Mouse (Mus musculus) kidney, postnatal 10 days (tissue): ENCODE data around the gene Zscan18.
"Not testable (repeated sequence)": the region's sequence is repeated elsewhere in the genome, so short reads cannot be mapped to it uniquely, and the experiment has no call there.

Source experiments
- DNase-seq: peaks from one replicate; pipeline ENCODE4 v3.0.0; 2021; ENCODE audit warnings: mixed read lengths

Gene Zscan18

DNA sequence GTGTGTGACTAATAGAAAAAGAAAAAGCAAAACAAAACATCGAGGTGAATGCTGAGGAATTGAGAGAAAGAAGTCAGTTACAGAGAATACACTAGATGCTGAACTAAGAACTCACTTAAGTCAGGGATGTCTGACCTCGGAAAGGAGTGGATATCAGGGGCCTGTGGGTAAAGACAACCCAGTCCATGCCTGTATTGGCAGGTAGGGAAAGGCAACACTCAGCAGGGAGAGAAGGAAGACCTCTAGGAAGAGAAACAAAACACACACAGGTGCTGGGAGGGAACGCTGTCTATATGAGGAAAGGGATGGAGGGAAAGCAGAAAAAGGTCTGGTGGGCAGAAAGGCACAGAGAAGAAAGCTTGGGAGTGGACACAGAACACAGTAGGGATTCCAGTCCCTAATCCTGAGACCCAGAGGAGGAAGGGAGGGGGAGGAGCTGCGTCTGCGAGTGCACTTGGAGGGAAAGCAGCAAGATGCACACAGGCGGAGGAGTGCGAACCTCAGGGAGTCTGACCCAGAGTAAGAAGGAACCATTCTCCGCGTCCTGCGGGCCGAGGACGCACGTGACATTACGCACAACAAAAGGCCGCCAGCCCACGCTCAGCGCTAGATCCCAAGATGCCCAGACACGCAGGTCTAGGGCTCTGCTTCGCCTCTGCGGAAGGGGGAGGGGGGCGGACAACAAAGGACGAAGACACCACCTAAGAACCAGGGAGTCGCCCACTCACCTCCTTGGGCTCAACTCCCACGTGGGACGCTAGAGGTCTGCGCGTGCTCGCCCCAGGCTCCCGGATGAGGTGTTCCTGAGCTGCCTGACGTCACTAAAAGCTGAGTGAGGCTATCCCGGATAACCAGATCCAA is at the start of gene Zscan18:
Gene Zscan18 (minus strand): TSS at position 770 of the 861 bp plus-strand sequence.
- DNase-seq: peak; percentile 79

DNA sequence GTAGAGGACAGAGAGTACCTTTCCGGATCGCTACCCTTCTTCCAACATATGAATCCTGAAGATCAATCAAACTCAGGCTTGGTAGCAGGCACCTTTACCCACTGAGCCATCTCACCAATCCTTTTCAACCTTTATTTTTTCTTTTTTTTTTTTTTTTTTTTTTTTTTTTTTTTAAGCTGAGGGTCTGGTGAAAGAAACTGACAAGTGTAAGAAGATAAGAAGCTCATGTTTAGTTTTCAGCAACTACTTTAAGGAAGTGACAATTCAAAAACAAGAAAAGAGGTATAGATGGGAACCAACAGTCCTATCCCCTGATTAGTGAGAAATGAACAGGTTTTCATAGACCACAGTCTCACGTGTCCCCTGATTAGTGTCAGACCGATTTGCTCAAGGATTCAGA is 32.3 kb upstream of the Zscan18 start:
- no peak for DNase-seq

DNA sequence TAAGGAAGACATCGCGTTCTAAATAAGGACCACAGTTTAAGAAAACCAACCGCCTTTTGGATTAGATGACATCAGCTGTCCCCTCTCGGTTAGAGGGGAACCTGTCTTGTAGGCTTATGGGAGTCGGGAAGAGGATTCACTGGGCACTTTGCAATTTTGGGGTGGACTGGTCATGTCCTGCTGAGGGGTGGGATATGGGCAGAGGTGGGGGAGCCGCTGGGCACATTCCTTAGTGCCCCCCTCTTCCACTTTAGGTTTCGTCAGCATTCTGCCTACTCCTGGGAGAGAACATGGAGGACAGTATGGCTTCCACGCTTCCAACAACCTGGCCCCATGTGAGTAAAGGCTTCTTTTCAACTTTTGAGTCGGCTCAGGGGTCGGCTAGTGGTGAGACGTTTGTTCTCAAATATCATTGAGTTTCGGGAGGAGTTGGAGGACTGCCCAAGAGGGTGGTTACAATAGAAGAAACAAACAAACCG is 31.8 kb upstream of the Zscan18 start:
- peak; percentile 51 for DNase-seq

DNA sequence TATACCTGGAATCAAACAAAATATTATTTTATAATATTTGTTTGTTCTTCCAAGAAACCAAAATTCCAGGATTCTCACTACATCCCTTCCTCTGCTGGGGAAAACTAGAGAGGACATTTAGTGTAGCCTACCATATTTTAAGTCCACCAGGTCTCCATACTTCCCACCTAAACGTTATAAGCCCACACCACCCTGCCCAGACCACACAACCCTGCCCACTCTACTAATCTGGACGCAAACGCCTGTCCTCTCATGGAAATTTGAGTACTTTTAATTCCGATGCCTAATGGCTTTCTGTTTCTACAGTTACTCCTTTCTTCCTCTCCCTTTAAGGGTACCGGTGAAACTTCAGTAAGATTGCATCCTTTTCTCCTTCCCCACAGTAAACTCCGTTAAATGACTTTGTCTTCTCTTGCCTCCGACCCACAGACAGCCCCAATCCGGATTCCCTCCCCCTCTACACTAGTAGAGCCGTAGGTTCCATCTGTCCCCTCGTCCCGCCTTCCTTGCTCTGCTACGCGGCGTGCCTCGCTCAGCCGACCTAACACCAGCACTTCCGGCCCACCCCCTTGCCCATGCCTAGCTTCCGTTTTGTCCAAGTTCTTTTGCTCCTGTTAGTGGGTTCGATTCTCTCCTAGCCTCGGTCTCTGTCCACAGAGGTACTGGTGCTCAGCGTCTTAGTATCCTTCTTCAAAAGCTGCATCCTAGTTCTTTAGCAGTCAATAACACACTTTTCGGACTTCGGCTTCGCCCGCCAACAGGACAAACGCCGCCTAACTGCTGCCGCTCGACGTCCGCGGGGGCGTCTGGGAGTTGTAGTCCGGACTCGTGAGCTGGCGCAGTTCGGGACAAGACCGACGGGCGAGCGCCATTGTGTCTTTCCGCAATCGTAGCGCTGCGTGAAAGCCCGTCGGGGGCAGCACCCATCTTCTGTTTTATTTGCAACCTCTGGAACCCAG is 31.0 kb upstream of the Zscan18 start, which contains the start of gene Zfp110:
Gene Zfp110 (plus strand): TSS at position 600 of the 959 bp plus-strand sequence.
- DNase-seq: peak; percentile 95

DNA sequence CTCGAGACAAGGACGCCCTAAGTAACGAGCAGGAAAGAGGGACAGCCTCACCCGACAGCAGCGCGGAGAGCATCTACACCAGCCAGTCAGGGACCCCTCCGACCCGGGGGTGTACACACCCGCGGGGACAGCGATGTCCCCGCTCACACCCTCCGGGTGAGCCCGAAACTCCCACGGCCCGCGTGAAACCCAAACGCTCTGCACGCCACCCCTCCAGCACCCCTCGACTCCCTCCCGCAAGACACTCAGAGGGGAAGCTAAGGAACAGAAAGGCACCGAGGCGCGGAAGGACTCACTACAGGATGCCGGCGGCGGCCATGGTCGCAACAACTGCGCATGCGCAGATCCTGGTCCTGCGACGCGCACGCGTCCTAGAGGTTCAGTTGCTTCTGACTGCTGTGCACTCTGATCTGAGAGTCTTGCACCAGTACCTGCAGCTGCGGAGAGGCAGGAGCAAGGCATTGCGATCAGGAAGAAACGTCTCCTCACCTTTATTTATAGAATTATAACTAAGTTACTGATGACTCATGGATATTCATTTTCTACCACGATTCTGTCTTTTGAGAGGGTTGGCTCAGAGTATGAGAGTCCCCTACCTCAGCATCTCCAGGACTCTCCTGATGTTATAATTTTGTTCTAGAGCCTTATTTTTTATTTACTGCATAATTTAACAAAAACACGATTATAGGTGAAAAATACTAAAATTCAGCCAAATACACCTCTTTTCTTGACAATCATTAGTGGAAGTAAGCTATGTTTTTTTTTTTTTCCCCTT is 15.3 kb upstream of the Zscan18 start, which contains the start of gene Zfp329:
Gene Zfp329 (minus strand): TSS at position 338 of the 775 bp plus-strand sequence.
- DNase-seq: peak; percentile 95

DNA sequence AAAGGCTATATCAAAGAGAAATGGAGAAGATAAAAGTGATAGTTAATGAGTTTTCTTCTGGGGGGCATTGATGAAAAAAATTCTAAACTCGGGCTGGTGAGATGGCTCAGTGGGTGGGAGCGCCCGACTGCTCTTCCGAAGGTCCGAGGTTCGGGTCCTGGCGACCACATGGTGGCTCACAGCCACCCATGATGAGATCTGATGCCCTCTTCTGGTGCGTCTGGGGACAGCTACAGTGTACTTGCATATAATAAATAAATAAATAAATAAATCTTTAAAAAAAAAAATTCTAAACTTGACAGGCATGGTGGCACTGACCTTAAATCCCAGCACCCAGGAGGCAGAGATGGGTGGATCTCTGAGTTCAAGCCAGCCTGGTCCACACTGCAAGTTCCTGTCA is 12.1 kb upstream of the Zscan18 start:
- DNase-seq: no peak

DNA sequence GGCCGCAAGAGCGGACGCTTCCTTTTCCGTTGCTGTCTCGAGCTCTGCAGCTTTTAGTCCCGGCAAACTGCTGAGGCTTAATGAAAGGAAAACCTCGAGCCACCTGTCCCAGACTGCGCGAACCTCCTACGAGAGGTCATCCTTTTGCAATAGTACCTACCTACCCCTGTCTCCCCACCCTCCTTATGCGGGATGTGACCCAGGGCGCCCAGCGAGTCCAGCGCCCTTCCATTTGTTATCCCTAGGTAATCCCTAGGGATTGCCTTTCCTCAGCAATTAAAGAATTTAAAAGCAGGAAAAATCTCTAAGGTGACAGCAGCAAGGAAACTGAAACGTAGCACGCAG is 264 bp upstream of the Zscan18 start:
- no peak for DNase-seq

DNA sequence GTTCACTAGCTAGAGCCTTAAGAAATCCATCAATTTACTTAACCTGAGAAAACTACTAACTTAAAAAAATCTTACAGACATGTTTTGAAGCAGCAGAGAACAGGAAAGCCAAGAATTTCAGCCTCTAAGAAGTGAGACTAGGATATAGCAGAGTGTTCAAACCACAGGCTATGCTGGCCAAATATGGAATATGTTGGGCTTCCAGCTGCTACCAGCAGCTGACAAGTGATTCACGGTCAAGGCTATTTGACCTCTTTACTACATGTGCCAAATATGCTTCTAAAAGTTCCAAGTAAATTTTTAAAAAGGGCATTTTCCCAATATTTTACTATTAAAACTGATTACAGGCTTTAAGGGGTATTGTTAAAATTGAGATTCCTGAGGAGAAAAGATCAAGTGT is 3.9 kb downstream of the Zscan18 start:
- no peak for DNase-seq

DNA sequence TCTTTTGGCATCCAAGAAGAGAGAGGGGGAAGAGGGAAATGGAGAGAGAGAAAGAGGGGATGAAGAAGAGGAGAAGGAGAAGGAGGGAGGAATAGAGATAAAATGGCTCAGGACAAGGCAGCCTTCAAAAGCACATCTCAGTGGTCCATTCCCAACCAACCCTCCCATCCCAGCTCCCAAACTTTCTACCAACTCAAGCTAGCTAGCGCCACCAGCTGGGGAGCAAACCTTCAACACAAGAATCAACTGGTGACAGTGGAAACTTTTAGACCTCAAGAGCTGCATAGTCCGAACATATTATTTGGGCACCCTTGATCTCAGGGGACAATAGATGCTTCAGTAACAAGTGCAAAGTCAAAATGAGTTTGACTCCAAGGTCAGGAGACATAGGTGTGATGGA is 5.5 kb downstream of the Zscan18 start:
- DNase-seq: no peak

DNA sequence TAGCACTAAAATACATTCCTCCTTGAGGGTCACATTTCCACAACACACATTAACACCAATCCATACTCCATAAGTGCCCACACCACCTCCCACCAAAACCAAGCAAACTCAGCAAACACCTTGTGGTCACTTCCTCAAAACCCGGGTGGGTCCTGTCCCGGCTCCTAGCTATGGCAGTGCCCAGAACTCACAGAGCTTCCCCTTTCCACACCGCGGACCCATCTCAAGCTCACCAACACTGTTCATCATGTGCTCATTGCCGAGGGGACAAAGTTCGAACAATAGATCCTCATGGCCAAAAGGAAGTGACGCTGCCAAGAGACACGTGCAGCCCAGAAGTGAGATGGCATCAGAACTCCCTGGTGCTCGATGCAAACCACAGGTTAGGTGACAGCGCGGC is 10.8 kb downstream of the Zscan18 start:
- DNase-seq: not testable (repeated sequence)

DNA sequence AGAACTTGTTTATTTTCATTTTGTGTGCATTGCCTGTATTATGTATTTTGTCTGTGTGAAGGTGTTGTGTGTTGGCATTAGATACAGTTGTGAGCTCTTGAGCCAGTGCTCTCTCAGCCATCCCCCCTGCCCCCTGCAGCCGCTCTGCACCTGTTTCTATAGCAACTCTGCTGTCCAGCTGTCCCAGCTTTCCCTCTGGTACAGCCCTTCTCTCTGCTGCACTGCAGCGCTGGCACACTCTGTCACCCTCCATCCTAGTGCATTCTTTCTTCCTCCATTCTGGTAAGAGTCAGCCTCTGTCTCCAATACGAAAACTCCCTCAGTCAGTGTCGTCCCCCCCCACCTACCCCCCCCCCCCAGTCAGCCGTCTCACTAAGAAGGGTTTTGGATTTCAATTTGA is 15.4 kb downstream of the Zscan18 start:
- no peak for DNase-seq

DNA sequence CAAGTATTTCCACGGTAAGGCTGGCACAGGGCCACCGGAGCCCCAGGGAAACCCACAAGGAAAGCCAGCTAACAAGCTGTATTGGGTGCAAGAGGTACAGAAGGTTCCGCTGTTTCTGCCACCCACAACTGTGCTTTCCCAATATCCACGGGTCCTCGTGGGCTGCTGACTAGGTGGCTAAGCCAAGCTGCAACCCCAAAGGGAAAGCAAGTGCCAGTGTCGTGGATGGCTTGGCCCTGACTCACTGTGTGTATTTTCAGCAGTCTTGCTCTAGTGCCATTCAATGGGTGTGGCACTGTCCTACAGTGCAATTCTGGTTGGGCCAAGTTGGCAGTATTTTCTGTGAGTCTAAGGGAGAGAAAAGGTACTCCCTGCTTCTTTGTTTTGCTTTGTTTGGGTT is 16.1 kb downstream of the Zscan18 start:
- DNase-seq: no peak

DNA sequence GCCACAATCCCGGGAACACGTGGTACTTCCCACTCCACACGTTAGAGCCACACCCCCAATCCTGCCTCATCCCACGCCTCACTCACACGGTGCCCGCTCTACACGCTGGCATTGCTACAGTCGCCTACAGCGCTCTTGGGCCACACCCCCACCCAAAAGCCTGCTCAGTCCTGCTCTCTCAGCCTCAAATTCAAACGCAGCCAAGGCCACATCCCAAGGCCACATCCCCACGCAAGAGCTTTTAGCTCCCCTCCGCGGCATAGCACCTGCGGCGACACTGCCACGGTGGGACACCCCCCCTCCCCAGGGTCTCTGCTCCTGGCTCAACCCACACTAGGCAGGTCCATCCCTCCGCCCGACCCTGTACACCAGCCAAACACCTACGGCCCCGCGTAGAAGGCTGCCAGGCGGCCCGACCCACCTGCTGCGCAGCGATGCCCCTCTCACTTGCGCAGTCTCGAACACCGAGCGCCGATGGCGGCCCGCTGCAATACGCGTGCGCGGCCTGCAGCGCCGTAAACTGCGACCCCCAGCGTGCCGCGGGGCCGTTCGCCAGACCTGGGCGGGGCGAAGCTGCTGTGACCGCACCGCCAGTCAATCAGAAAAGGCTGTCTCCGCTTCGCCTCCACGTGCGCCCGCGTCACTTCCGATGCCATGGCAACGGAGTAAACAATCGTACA is 23.1 kb downstream of the Zscan18 start:
- DNase-seq: peak; percentile 91

DNA sequence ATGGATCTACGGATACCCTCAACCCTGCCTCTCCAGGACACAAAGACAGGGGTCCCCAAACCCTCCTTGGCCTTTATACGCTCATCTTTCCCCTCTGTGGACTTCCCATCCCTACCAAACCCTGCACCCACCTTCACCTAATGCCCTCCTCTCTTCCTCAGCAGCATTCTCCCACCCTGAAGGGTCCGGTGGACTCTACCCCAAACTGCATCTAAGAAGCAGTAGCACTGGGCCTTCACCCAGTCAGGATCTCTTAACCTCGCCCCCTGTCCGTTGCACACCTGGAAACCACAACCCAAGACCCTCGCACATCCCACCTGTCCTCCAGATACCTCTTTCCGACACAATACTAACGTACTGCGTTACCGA is 23.7 kb downstream of the Zscan18 start:
- DNase-seq: no peak

DNA sequence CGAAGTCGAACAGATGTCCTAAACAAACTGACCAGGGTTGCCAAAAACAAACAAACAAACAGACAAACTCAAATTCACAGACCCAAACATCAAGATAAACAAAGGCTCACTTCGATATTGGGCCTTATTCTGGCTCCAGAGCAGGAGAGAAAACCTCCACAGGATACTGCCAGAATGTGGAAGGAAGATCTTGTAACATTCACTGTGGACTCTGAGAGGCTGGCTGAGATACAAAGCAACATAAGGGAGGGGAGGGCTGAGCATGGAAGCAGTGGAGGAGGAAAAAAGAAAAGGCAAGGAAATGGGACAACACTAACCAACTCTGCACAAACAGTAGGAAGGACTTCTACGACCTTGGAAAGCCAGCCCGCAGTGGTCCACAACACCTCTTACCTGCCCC is 24.3 kb downstream of the Zscan18 start:
- DNase-seq: no peak

DNA sequence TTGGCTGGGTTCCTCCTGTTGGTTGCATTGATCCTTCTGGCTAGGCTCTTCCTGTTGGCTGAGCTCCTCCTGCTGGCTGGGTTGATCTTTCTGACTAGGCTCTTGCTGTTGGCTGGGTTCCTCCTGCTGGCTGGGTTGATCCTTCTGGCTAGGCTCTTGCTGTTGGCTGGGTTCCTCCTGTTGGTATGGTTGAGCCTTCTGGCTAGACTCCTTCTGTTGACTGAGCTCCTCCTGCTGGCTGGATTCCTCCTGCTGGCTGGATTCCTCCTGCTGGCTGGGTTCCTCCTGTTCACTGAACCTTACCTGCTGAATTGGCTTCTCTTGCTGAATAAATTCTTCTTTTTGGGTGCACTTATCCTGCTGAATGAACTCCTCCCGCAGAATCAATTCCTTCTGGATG is 28.8 kb downstream of the Zscan18 start:
- no peak for DNase-seq

DNA sequence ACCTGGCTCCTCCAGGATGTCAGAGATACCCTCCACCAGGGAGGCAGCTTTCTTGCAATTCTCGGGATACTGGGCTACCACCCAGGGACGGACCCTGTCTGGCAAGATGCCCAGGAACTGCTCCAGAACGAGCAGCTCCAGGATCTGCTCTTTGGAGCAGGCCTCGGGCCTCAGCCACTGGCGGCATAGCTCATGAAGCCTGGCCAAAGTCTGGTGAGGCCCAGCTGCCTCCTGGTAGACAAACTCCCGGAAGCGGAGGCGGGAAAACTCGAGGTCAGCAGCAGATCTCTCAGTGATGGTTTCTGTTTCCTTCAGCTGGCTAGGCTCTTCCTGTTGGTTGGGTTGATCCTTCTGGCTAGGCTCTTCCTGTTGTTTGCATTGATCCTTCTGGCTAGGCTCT is 29.3 kb downstream of the Zscan18 start:
- DNase-seq: no peak

DNA sequence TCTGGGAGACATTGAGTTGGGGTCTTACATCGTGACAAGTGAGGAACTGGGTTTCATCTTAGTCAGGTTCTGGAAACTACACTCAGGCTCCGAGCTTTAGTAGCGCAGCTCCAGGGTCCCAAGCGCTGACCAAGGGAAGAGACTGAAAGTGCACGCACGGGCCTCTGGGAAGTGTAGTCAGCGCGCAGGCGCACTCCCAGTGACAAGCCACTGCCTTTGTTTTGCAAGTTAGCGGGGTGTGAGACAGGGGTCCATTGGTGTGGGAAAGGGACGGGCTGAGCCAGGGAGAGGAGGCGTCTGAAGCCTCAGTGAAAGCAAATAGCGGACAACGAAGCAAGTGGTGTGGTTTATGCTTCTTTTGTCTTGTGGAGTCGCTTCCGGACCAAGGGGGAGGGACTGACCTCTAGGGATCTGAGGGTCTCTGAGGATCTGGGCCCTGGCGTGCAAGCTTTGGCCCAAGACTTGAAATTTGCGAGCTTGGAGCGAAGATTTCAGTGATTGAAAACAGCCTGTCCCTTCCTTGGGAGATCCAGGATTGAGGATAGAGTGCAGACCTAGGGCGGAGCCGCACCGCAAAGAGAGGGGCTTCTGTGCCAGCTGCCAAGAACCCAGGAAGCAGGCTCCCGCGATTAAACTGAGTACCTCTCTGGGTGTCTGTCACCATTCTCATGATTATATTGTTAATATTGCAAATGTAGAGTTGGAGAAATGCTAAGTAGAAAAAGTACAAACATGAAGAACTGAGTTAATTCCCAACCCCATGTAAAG is 53.8 kb downstream of the Zscan18 start:
- DNase-seq: no peak

DNA sequence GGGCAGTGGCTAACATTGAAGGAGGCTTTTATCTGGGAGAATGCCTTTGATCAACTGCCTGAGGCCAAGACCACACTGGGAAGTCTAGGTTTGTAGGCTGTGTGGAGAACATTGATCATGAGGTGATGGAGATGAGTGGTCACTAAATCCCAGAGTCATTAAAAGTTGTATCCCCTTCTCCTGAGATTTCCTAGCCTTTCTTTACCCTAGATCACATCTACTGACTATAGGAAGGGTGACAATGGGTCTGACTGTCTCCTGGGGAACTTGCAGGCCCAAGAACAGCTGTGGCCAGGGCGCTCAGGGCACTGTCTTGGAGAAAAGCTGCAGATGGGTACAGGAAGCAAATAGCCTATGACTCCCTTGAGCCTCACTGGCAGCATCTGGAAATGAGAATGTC is 68.5 kb downstream of the Zscan18 start, which contains the start of gene Vmn2r56:
Gene Vmn2r56 (minus strand): TSS at position 101 of the 400 bp plus-strand sequence.
- no peak for DNase-seq
